Mouse (Mus musculus) intestine, postnatal 0 days (tissue): Measurements from ENCODE around the gene Rlbp1. TPM values are rescaled to one million over a fixed set of nuclear protein-coding genes. Genes with fewer than 3 reads are reported as not detected.

ENCODE experiments used
- ATAC-seq: fragments of 200-750 bp; cut with Nextera tagmentation; 2 replicates; pipeline ENCODE4 v1.8.0; 2017; ENCODE audit warnings: mild to moderate bottlenecking, moderate TSS enrichment, moderate library complexity
- H3K27ac ChIP-seq: fragments of 300-500 bp; sonication (generic); 2 replicates; pipeline ENCODE4 v1.5.1; 2014; ENCODE audit warnings: mild to moderate bottlenecking, low read depth, low read length, moderate library complexity
- H3K27me3 ChIP-seq: fragments of 300-500 bp; sonication (generic); replicated peaks from 2 replicates; pipeline ENCODE4 v1.6.1; 2014; ENCODE audit warnings: low read length, mixed read lengths; ENCODE audit not compliant: control insufficient read depth, insufficient read depth
- H3K36me3 ChIP-seq: fragments of 300-500 bp; sonication (generic); 2 replicates; pipeline ENCODE4 v1.6.1; 2014; ENCODE audit warnings: mild to moderate bottlenecking, moderate library complexity; ENCODE audit not compliant: control insufficient read depth, insufficient read depth
- H3K4me1 ChIP-seq: fragments of 300-500 bp; sonication (generic); replicated peaks from 2 replicates; pipeline ENCODE4 v1.6.1; 2014; ENCODE audit warnings: antibody characterized with exemption, low read length, mixed read lengths; ENCODE audit not compliant: control insufficient read depth, insufficient read depth
- H3K4me2 ChIP-seq: fragments of 300-500 bp; sonication (generic); replicated peaks from 2 replicates; pipeline ENCODE4 v1.6.1; 2014; ENCODE audit warnings: low read depth, mild to moderate bottlenecking, moderate library complexity
- H3K4me3 ChIP-seq: fragments of 300-500 bp; sonication (generic); 2 replicates; pipeline ENCODE4 v1.5.1; 2014; ENCODE audit warnings: low read depth, low read length
- H3K9ac ChIP-seq: fragments of 300-500 bp; sonication (generic); 2 replicates; pipeline ENCODE4 v1.6.1; 2014; ENCODE audit warnings: mild to moderate bottlenecking, low read depth, low read length
- H3K9me3 ChIP-seq: fragments of 300-500 bp; sonication (generic); 2 replicates; pipeline ENCODE4 v1.6.1; 2016; ENCODE audit warnings: mixed run types; ENCODE audit not compliant: control insufficient read depth
- CTCF ChIP-seq: sonication (generic); IDR thresholded peaks from 2 replicates; pipeline ENCODE4 v1.5.1; 2016; ENCODE audit warnings: low read depth, mild to moderate bottlenecking, control low read depth, antibody characterized with exemption, moderate library complexity
- WGBS: fragments of 180-500 bp; shearing (Covaris S2); extraction: QIAGEN DNeasy Blood & Tissue Kit; methylation state at CpG from one replicate; pipeline ENCODE4 v1.1.7; 2014; 5-methylcytosine and 5-hydroxymethylcytosine counted together
- polyA plus RNA-seq: library from polyadenylated mRNA; unstranded; fragments of >200 nt; fragmentation: Nextera tagmentation; extraction: Ambion mirVana; gene quantifications from 2 replicates; pipeline ENCODE4 v1.2.1, GENCODE M21; 2015

Rlbp1 gene
- polyA plus RNA-seq, 1 experiment from 2014 or later = 0.20 TPM

DNA sequence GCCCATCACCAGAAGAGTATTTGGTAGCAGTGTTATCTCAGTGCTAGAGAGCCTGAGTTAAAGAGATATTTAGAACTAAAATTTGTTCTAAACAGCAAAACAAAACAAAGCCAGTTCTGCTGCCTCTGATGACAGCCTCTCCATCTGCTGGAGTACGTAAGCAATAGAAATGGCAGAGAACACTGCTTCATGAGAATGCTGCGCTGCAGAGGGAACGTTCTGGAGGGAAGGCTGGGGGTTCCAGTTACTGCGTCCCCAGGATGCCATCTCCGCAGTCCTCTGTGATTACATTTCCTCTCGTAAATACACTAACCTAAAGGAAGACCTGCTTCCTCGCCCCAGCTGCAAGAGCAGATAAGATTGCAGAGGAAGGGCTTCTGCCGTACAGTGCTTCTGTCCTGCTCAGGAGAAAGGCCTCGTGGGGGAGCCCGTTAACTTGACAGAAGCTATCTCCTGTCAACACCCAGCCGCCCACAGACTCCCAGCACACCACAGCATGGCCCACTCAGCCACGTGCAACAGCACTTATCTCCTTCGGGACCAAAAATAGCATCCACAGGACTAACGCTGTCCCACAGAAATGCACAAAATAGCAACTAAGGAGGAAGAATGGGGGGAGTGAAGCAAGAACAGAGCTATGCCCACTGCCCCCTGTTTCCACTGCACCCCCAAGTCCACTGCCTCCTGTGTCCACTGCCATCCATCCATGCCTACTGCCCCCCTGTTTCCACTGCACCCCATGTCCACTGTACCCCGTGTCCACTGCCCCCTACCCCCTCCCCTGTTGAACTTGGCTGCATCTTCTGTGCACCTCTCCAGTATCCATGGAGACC, 28.3 kb downstream of the Rlbp1 start:
- H3K4me1 ChIP-seq = no peaks in the 10 kb centered on the region
- no peak for ATAC-seq
- TF ChIP-seq CTCF = no peak
- peaks cover 81% of the 10 kb centered on the region for H3K36me3 ChIP-seq
- no peaks in the 10 kb centered on the region for H3K9me3 ChIP-seq
- WGBS = 58% methylated on average over 15 of the region's 15 CpGs
- no peaks in the 10 kb centered on the region for H3K27me3 ChIP-seq
- no peak overlapping the region for H3K4me3 ChIP-seq
- no peak overlapping the region for H3K9ac ChIP-seq
- H3K4me2 ChIP-seq = no peak overlapping the region
- no peak overlapping the region for H3K27ac ChIP-seq

DNA sequence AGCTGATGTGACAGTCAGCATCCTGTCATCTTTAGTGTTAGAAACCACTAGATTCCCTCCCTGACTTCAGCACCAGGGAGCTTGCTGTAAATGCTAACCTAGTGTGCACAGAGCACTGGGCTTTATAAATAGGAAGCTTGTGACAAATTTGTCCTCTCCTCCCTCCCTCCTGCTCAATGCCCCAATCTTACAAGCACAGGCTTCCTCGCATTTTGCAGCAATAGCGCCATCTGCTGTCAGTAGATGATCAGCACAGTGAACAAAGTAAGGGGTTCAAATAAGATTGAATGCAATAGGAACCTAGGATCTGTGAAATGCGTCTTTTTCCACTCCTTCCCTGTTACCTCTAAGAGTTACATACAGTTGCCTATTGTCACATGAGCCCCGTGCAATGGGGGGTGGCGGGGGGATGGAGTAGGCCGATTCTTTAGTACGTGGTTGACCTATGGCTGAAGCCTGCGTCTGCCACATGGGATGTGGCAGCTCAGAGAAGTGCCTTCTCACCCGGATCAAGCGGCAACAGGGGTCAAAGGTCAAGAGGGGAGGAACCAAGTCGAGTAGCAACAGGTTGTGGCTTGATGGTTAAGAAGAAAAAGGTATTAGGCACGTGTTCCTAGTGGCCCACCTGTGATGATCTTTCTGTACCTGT, 37.0 kb downstream of the Rlbp1 start:
- Histone ChIP-seq H3K27ac (no peak overlapping the region), H3K9ac (no peak overlapping the region), H3K36me3 (peaks cover 71% of the 10 kb centered on the region), H3K4me2 (no peak overlapping the region), H3K4me1 (no peaks in the 10 kb centered on the region), H3K27me3 (no peaks in the 10 kb centered on the region), H3K4me3 (no peak overlapping the region), H3K9me3 (no peaks in the 10 kb centered on the region)
- WGBS = 39% methylated on average over 12 of the region's 12 CpGs
- 0 out of 2 replicates have a peak, but pooled peaks have one; percentile 46 for ATAC-seq
- TF ChIP-seq CTCF = peak; percentile 96

DNA sequence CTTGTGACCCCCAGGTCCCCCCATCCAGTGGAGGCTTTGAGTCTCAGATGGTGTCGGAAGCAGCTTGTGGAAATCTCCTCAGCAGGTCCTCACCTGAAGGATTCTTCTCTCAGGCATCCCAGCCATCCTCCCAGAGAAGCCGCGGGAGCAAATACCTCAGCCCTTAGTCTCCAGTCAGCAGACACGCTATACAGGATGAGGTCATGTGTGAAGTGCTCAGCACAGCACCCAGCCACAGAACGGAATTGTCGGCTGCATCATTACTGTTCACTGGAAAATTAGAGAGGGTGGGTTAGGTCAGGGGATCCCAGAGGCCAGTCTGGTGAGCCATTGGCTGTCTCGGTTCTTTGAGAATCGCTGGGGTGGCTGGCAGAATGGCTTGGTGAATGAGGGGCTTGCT, 38.0 kb downstream of the Rlbp1 start:
- Histone ChIP-seq H3K27me3 (no peaks in the 10 kb centered on the region), H3K27ac (no peak overlapping the region), H3K4me3 (no peak overlapping the region), H3K9me3 (no peaks in the 10 kb centered on the region), H3K9ac (no peak overlapping the region), H3K4me1 (no peaks in the 10 kb centered on the region), H3K36me3 (peaks cover 62% of the 10 kb centered on the region), H3K4me2 (no peak overlapping the region)
- no peak for ATAC-seq
- 91% methylated on average over 8 of the region's 8 CpGs for WGBS
- no peak for TF ChIP-seq CTCF

DNA sequence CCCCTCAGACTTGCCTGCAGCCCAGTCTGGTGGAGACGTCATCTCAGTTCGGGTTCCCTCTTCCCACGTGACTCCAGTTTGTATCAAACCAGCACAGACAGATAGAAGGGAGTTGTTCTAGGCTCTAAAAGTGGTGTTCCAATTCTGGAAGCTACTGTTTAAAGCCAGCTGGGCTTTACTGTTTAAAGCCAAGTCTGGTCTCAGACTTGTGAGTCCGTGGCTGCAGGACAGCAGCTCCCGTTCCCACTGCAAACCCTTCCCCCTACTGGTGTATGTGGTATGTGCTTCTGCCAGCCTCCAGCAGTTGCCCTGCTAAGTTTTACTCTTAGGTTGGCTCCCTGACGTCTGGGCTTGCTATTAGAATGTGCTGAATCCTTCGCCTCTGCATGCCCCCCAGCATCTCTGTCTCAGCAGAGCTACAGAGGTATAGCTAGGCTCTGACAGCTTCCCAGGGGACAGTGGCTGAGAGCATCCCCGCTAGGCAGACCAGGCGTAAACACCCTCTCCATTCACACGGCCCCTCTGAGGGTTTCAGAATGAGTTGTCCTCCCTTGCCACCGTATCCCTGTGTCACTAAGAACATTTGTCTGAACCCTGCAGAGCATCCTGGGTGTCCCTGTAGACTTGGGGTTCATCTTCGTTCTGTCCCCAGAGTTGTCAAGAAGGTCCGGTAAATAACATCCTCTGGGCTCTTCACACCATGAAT, 39.6 kb downstream of the Rlbp1 start:
- H3K4me2 ChIP-seq = no peak overlapping the region
- H3K9ac ChIP-seq = no peak overlapping the region
- ATAC-seq = no peak
- H3K27ac ChIP-seq = no peak overlapping the region
- WGBS = 82% methylated on average over 13 of the region's 13 CpGs
- no peak overlapping the region for H3K4me3 ChIP-seq
- peaks cover 60% of the 10 kb centered on the region for H3K36me3 ChIP-seq
- no peaks in the 10 kb centered on the region for H3K27me3 ChIP-seq
- peak; percentile 26; the same call in 1 of the 2 replicates for TF ChIP-seq CTCF
- no peaks in the 10 kb centered on the region for H3K9me3 ChIP-seq
- H3K4me1 ChIP-seq = no peaks in the 10 kb centered on the region

DNA sequence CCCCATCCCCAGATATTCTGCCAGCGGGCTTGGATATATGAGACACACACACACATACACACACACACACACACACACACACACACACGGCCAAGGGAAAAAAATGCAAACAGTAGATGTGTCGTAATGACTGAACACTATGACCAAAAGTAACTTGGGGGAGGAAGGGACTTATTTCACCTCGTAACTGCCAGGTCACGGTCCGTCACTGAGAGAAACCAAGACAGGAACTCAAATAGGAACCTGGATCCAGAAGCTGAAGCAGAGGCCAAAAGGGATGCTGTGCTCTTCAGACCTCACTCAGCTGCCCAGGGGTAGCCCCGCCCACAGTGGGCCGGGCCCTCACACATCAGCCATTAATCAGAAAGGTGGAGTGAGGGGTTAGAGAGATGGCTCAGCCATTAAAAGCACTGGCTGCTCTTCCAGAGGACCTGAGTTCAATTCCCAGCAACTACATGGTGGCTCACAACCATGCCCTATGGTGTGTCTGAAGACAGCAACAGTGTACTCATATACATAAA, 40.2 kb downstream of the Rlbp1 start:
- peaks cover 54% of the 10 kb centered on the region for H3K36me3 ChIP-seq
- H3K9ac ChIP-seq = no peak overlapping the region
- H3K4me3 ChIP-seq = no peak overlapping the region
- no peak for ATAC-seq
- H3K9me3 ChIP-seq = no peaks in the 10 kb centered on the region
- WGBS = 79% methylated on average over 8 of the region's 8 CpGs
- no peak overlapping the region for H3K4me2 ChIP-seq
- TF ChIP-seq CTCF = no peak
- no peaks in the 10 kb centered on the region for H3K4me1 ChIP-seq
- no peaks in the 10 kb centered on the region for H3K27me3 ChIP-seq
- no peak overlapping the region for H3K27ac ChIP-seq

DNA sequence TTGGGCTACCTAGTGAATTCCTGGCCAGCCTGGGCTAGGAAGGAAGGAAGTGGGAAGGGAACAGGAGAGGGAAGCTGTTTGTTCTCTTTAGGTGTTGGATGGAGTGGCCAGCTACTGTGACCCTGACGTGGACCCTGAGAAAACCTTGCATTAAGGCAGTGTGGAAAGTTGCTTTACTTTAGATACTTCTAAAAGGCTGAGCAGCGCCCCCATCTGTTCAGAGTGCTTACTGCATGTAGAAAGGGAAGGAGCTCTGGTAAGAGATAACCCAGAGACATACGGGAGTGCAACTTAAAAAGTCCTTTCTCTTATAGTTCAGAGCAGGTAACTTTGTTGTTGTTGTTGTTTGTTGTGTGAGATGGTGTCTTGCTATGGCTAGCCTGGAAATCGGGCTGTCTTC, 40.9 kb downstream of the Rlbp1 start:
- H3K36me3 ChIP-seq = peaks cover 47% of the 10 kb centered on the region
- no peak for ATAC-seq
- whole genome bisulfite sequencing = 55% methylated on average over 4 of the region's 4 CpGs

More for the DNA sequence above, 40.9 kb downstream of the Rlbp1 start:
- H3K4me1 ChIP-seq = no peaks in the 10 kb centered on the region
- no peaks in the 10 kb centered on the region for H3K9me3 ChIP-seq
- no peak overlapping the region for H3K4me3 ChIP-seq
- no peak overlapping the region for H3K27ac ChIP-seq
- no peak overlapping the region for H3K9ac ChIP-seq
- TF ChIP-seq CTCF = peak; percentile 79
- H3K27me3 ChIP-seq = no peaks in the 10 kb centered on the region
- no peak overlapping the region for H3K4me2 ChIP-seq
